Mouse (Mus musculus) thymus, adult 2 months (tissue): ENCODE measurements around the gene Gm20388.

Experiments used
- CTCF ChIP-seq: fragments of 200-500 bp; IDR thresholded peaks from 2 replicates; pipeline ENCODE4 v1.5.1; 2012; ENCODE audit warnings: mild to moderate bottlenecking, control low read depth, low read length, moderate library complexity, borderline replicate concordance; ENCODE audit not compliant: control insufficient read depth, poor library complexity, insufficient read depth; ENCODE audit errors: extremely low read depth
- POLR2A ChIP-seq: fragments of 200-500 bp; IDR thresholded peaks from 2 replicates; pipeline ENCODE4 v1.6.1; 2012; ENCODE audit warnings: mild to moderate bottlenecking, low read length, control low read depth, moderate library complexity; ENCODE audit not compliant: control insufficient read depth, poor library complexity, insufficient read depth; ENCODE audit errors: extremely low read depth

DNA sequence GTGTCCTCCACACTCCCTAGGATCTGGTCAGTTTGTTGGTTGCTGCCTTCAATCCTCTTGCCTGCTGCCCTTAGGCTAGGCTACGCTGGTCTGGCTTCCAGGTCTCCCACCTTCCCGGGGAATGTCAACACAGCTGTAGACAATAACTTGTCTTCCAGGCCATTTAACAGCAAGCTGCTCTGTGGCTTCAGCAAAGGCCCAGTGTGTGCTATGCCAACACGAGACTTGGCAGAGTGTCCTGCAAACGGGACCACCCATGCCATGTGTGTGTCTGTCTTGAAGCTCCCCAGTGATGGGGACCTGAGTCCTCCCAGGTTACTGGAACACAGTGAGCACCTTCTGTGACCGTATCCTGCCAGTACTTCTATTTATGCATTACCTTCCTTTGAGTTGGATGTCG is 1493.2 kb downstream of the Gm20388 start:
- TF ChIP-seq CTCF (no peak), POLR2A (no peak)
